Mouse (Mus musculus) kidney, embryonic 15.5 days (tissue): Measurements from ENCODE around the gene Spint1. TPM values are rescaled to one million over a fixed set of nuclear protein-coding genes. Genes with fewer than 3 reads are reported as not detected.

Experiments
- ATAC-seq: fragments of 200-750 bp; cut with Nextera tagmentation; replicated peaks from 2 replicates; pipeline ENCODE4 v1.8.0; 2017; ENCODE audit warnings: moderate TSS enrichment; ENCODE audit not compliant: low FRiP score
- H3K27ac ChIP-seq: fragments of 300-500 bp; sonication (generic); 2 replicates; pipeline ENCODE4 v1.5.1; 2015; ENCODE audit warnings: mild to moderate bottlenecking, inconsistent platforms
- H3K27me3 ChIP-seq: fragments of 300-500 bp; sonication (generic); 2 replicates; pipeline ENCODE4 v1.6.1; 2015; ENCODE audit warnings: inconsistent platforms
- H3K36me3 ChIP-seq: fragments of 300-500 bp; sonication (generic); 2 replicates; pipeline ENCODE4 v1.6.1; 2015; ENCODE audit warnings: inconsistent platforms
- H3K4me1 ChIP-seq: fragments of 300-500 bp; sonication (generic); 2 replicates; pipeline ENCODE4 v1.6.1; 2015; ENCODE audit warnings: inconsistent platforms
- H3K4me2 ChIP-seq: fragments of 300-500 bp; sonication (generic); 2 replicates; pipeline ENCODE4 v1.6.1; 2015; ENCODE audit warnings: moderate library complexity, mild to moderate bottlenecking, inconsistent platforms
- H3K4me3 ChIP-seq: fragments of 300-500 bp; sonication (generic); replicated peaks from 2 replicates; pipeline ENCODE4 v1.5.1; 2015; ENCODE audit warnings: mild to moderate bottlenecking, inconsistent platforms
- H3K9ac ChIP-seq: fragments of 300-500 bp; sonication (generic); 2 replicates; pipeline ENCODE4 v1.6.1; 2015; ENCODE audit warnings: mild to moderate bottlenecking, inconsistent platforms
- H3K9me3 ChIP-seq: fragments of 300-500 bp; sonication (generic); replicated peaks from 2 replicates; pipeline ENCODE4 v1.6.1; 2016; ENCODE audit warnings: inconsistent platforms
- WGBS: fragments of 180-500 bp; shearing (Covaris S2); methylation state at CpG from one replicate; pipeline ENCODE4 v1.1.7; 2015; ENCODE audit warnings: mixed read lengths; 5-methylcytosine and 5-hydroxymethylcytosine counted together
- polyA plus RNA-seq: library from polyadenylated mRNA; unstranded; fragments of >200 nt; fragmentation: Nextera tagmentation; extraction: Ambion mirVana; gene quantifications from 2 replicates; pipeline ENCODE4 v1.2.1, GENCODE M21; 2015

The Spint1 gene
- polyA plus RNA-seq, 1 experiment from 2014 or later = 34.3 TPM

- no peak for ATAC-seq
- WGBS = 47% methylated on average over 5 of the region's 5 CpGs
- H3K27ac ChIP-seq = 0 out of 2 replicates have a peak overlapping the region, but pooled peaks have one; percentile 63
These were observed 61.2 kb downstream of the Spint1 start for GRCm38 (mm10) chr2:119298330-119298729.

GRCm38 (mm10) chr2:119298839-119299238 lies 61.7 kb downstream of the Spint1 start:
- Histone ChIP-seq H3K4me3 (no peak overlapping the region), H3K4me2 (no peak overlapping the region), H3K36me3 (peaks cover 53% of the 10 kb centered on the region), H3K9me3 (no peaks in the 10 kb centered on the region), H3K27ac (peak overlapping the region; percentile 63; the same call in 1 of the 2 replicates), H3K27me3 (no peaks in the 10 kb centered on the region), H3K4me1 (peaks cover 27% of the 10 kb centered on the region), H3K9ac (no peak overlapping the region)
- 88% methylated on average over 2 of the region's 2 CpGs for WGBS
- no peak for ATAC-seq

More at GRCm38 (mm10) chr2:119298330-119298729, 61.2 kb downstream of the Spint1 start:
- peaks cover 27% of the 10 kb centered on the region for H3K4me1 ChIP-seq
- H3K4me2 ChIP-seq = no peak overlapping the region
- no peak overlapping the region for H3K9ac ChIP-seq
- peaks cover 58% of the 10 kb centered on the region for H3K36me3 ChIP-seq
- no peaks in the 10 kb centered on the region for H3K27me3 ChIP-seq
- H3K9me3 ChIP-seq = no peaks in the 10 kb centered on the region
- H3K4me3 ChIP-seq = no peak overlapping the region

Other genes with a start within 250 kb of the Spint1 start
- gene Ccdc32, start 208.0 kb upstream of the Spint1 start, polyA plus RNA-seq = 21.8 and 23.3 TPM in 2 replicates
- gene Rpusd2, start 202.6 kb upstream of the Spint1 start, polyA plus RNA-seq = 4.2 and 4.8 TPM in 2 replicates
- 52.4 and 53.7 TPM in 2 replicates for gene Knl1, start 190.2 kb upstream of the Spint1 start, polyA plus RNA-seq
- 48.8 and 49.7 TPM in 2 replicates for gene Rad51, start 124.6 kb upstream of the Spint1 start, polyA plus RNA-seq
- gene Rmdn3, start 80.3 kb upstream of the Spint1 start, polyA plus RNA-seq = 43.2 and 46.8 TPM in 2 replicates
- 32.0 and 36.9 TPM in 2 replicates for gene Gchfr, start 69.6 kb upstream of the Spint1 start, polyA plus RNA-seq
- gene Gm14137, start 62.9 kb upstream of the Spint1 start, polyA plus RNA-seq = 0.73 and 0.81 TPM in 2 replicates
- gene Zfyve19, start 28.7 kb upstream of the Spint1 start, polyA plus RNA-seq = 51.8 and 55.4 TPM in 2 replicates
- 18.6 and 21.9 TPM in 2 replicates for gene Dnajc17, start 28.6 kb upstream of the Spint1 start, polyA plus RNA-seq
- 0.68 and 0.80 TPM in 2 replicates for gene Ppp1r14d, start 7.5 kb upstream of the Spint1 start, polyA plus RNA-seq
- 0.72 and 1.1 TPM in 2 replicates for gene Rhov, start 33.9 kb downstream of the Spint1 start, polyA plus RNA-seq
- 17.6 and 19.6 TPM in 2 replicates for gene Vps18, start 51.4 kb downstream of the Spint1 start, polyA plus RNA-seq
- gene Dll4, start 88.4 kb downstream of the Spint1 start, polyA plus RNA-seq = 9.9 and 10.5 TPM in 2 replicates
- gene Chac1, start 113.9 kb downstream of the Spint1 start, polyA plus RNA-seq = 0.91 and 0.98 TPM in 2 replicates
- gene Ino80, start 240.3 kb downstream of the Spint1 start, polyA plus RNA-seq = 4.4 and 4.6 TPM in 2 replicates